Mouse (Mus musculus) pancreas, adult 10 weeks (tissue): Measurements from ENCODE around the gene Shld1. TPM values are rescaled to one million over a fixed set of nuclear protein-coding genes. Genes with fewer than 3 reads are reported as not detected.

Source experiments
- polyA plus RNA-seq: library from polyadenylated mRNA; stranded (reverse); fragments of 350-450 nt; fragmentation: Illumina TruSeq; extraction: RNeasy Lipid Tissue Mini Kit (QIAGEN cat#74804); gene quantifications from one replicate; pipeline ENCODE4 v1.2.3, GENCODE M21; 2015; ENCODE audit warnings: low read depth, low replicate concordance; ENCODE audit not compliant: insufficient read depth

The Shld1 gene
- polyA plus RNA-seq: 4.4 TPM

DNA sequence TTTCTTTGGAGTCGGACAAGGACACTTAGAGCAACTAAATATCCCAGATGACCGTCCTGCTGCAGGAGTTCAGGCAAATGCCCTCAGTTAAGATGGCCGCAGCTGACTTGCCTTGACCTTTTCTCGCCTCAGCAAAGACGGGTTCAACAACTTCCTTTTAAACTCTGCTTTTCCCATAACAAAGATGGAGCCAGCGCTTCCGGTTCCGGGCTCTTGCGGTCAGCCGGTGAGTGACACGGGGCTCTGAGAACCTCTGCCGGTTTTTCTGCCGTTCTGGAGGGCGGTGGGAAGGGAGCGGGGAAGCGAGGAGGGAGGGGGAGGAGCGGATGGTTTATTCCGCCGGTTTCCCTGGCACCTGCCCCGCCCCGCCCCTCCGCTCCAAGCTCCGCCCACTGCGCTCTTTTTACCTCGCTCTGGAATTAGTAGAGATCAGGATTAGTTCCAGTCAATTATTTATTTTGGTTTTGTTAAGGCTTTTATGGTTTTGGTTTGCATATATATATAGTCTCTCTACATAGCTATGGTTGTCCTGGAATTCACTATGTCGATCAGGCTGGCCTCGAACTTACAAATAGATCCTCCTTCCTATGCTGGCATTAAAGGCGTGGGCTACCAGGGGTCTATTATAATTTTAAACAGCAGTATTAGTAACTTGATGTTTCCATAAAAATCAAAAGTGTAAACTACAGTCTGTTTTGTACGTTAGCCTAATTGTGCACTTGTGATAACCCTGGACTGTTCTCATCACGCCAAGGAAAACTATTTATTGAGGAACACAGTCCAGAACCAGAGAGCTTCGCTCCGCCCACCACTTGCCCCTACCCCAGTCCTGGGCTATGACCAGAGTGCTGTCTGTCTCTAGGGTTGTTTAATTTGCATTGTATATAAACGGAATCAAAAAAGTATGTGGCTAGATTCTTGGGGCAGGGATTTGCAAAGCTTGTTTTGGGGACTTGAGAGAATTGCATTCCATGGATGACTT lies at the start of gene Shld1:
Gene Shld1, plus strand, starts transcription at position 176 of the 982 bp plus-strand sequence.

DNA sequence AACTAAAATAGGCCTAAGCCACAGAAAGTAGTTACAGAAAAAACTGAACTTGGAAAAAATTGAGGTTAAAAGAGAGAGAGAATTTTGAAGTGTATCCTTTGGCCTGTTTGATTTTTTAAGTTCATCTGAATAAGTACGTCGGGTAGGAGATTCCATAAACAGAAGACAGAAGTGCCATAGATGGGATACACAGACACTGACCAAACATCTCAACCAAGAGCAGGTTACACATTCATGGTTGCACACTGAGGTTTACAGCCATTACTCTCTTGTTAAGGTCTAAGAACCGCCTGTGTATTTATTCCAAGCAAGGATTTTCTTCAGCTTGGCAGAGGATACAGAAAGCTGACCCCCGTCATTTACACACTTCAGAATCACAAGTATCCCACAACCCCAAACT lies 94.2 kb downstream of the Shld1 start, which contains the start of gene Chgb:
Gene Chgb, plus strand, starts transcription at position 301 of the 400 bp plus-strand sequence.

Other genes with a start within 250 kb of the Shld1 start
- 6.8 TPM for gene Gpcpd1, start 99.2 kb upstream of the Shld1 start, polyA plus RNA-seq
- gene Chgb, start 94.3 kb downstream of the Shld1 start, polyA plus RNA-seq: 25.3 TPM
- gene Trmt6, start 129.1 kb downstream of the Shld1 start, polyA plus RNA-seq: 3.7 TPM
- not detected for gene Mcm8, start 129.2 kb downstream of the Shld1 start, polyA plus RNA-seq
- 9.2 TPM for gene Crls1, start 159.7 kb downstream of the Shld1 start, polyA plus RNA-seq
- 16.3 TPM for gene Lrrn4, start 194.0 kb downstream of the Shld1 start, polyA plus RNA-seq